Mouse (Mus musculus) limb, embryonic 12.5 days (tissue): Measurements from ENCODE around the gene Tnrc6c. TPM values are rescaled to one million over a fixed set of nuclear protein-coding genes. Genes with fewer than 3 reads are reported as not detected.
A peak's percentile ranks its signal among the peaks of the same experiment; 100 is the strongest.

Experiments used
- ATAC-seq: fragments of 200-750 bp; cut with Nextera tagmentation; 2 replicates; pipeline ENCODE4 v1.8.0; 2017; ENCODE audit warnings: low read depth, moderate TSS enrichment; ENCODE audit not compliant: insufficient number of reproducible peaks, insufficient read depth, low FRiP score, low TSS enrichment
- H3K27ac ChIP-seq: fragments of 300-500 bp; sonication (generic); 2 replicates; pipeline ENCODE4 v1.5.1; 2016; ENCODE audit warnings: mild to moderate bottlenecking, moderate library complexity
- H3K27me3 ChIP-seq: fragments of 300-500 bp; sonication (generic); 2 replicates; pipeline ENCODE4 v1.6.1; 2016; ENCODE audit warnings: mild to moderate bottlenecking, moderate library complexity
- H3K36me3 ChIP-seq: fragments of 300-500 bp; sonication (generic); 2 replicates; pipeline ENCODE4 v1.6.1; 2016; ENCODE audit warnings: mild to moderate bottlenecking, moderate library complexity
- H3K4me1 ChIP-seq: fragments of 300-500 bp; sonication (generic); replicated peaks from 2 replicates; pipeline ENCODE4 v1.6.1; 2016
- H3K4me2 ChIP-seq: fragments of 300-500 bp; sonication (generic); 2 replicates; pipeline ENCODE4 v1.6.1; 2016; ENCODE audit warnings: mild to moderate bottlenecking, moderate library complexity
- H3K4me3 ChIP-seq: fragments of 300-500 bp; sonication (generic); replicated peaks from 2 replicates; pipeline ENCODE4 v1.5.1; 2016; ENCODE audit warnings: mild to moderate bottlenecking
- H3K9ac ChIP-seq: fragments of 300-500 bp; sonication (generic); replicated peaks from 2 replicates; pipeline ENCODE4 v1.6.1; 2016; ENCODE audit warnings: mild to moderate bottlenecking, moderate library complexity
- H3K9me3 ChIP-seq: fragments of 300-500 bp; sonication (generic); 2 replicates; pipeline ENCODE4 v1.6.1; 2016; ENCODE audit warnings: mild to moderate bottlenecking, moderate library complexity
- WGBS: fragments of 180-500 bp; shearing (Covaris S2); methylation state at CpG from one replicate; pipeline ENCODE4 v1.1.7; 2016; 5-methylcytosine and 5-hydroxymethylcytosine counted together
- polyA plus RNA-seq: library from polyadenylated mRNA; unstranded; fragments of >200 nt; fragmentation: Nextera tagmentation; extraction: Ambion mirVana; gene quantifications from 2 replicates; pipeline ENCODE4 v1.2.1, GENCODE M21; 2016

Gene Tnrc6c
- polyA plus RNA-seq, 1 experiment from 2014 or later, result 22.6 TPM

- peak within 1 kb of the TSS; percentile 29; the same call in 1 of the 2 replicates for H3K27ac ChIP-seq
- H3K4me1 ChIP-seq, result peaks cover 23% of the 10 kb centered on the region
- no peaks in the 10 kb centered on the region for H3K9me3 ChIP-seq
- no peaks in the 10 kb centered on the region for H3K27me3 ChIP-seq
- H3K36me3 ChIP-seq, result peaks cover 30% of the 10 kb centered on the region
- peak; percentile 27; the same call in 1 of the 2 replicates for ATAC-seq
- peak within 1 kb of the TSS; percentile 99 for H3K4me2 ChIP-seq
- peak within 1 kb of the TSS; percentile 87 for H3K4me3 ChIP-seq
- under 1% methylated on average over 75 of the region's 75 CpGs for WGBS
- peak within 1 kb of the TSS; percentile 74 for H3K9ac ChIP-seq
Observed at GRCm38 (mm10) chr11:117809407-117810311, 155.6 kb downstream of the Tnrc6c start, which contains the start of the genes Gm20708 and Syngr2. Gm20708 (plus strand) TSS chr11:117809668. Syngr2 (plus strand) TSS chr11:117809668.

DNA sequence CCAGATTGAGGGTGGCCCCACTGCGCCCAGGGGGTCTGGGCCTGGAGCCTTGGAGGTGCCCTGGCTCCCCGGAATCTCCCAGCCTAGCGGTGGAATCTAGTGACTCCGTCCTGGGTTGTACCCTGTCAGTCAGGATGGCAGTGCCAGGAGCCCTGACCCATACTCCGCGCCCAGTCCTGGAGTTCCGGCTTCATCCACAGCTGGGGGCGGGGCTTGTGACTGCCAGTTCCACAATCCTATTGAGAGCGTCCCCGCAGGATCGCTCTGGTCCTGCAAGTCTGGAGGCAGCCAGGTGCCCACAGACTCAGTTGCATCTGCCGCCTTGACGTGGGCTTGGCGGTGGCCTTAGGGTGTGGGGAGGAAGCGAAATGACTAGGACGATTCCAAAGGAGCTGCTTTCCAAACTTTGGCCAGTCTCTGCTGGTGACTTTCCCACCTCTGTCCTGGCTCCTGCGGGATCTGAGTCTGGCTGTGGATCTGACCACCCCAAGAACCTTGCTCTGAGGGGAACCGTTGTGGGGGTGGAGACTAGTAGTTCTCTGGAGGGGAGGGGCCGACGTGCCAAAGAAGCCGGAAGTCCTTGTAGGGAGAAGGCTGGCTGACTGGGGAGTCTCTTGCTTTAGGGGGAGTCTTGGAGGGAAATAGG lies 156.4 kb downstream of the Tnrc6c start:
- peaks cover 23% of the 10 kb centered on the region for H3K4me1 ChIP-seq
- H3K9ac ChIP-seq, result peak overlapping the region; percentile 74; the same call in 1 of the 2 replicates
- WGBS, result 1% methylated on average over 21 of the region's 21 CpGs
- peak; percentile 71 for ATAC-seq
- peak overlapping the region; percentile 99 for H3K4me2 ChIP-seq
- H3K27me3 ChIP-seq, result no peaks in the 10 kb centered on the region
- H3K9me3 ChIP-seq, result no peaks in the 10 kb centered on the region
- peak overlapping the region; percentile 87 for H3K4me3 ChIP-seq
- H3K27ac ChIP-seq, result peak overlapping the region; percentile 29; the same call in 1 of the 2 replicates
- H3K36me3 ChIP-seq, result peaks cover 38% of the 10 kb centered on the region

Other genes starting within 250 kb of the Tnrc6c start
- gene Gm11733, start 169.9 kb upstream of the Tnrc6c start, polyA plus RNA-seq, result not detected in 2 replicates
- gene Tmc8, start 127.8 kb downstream of the Tnrc6c start, polyA plus RNA-seq, result 0.53 and 1.2 TPM in 2 replicates
- 20.3 and 22.4 TPM in 2 replicates for gene Tmc6, start 127.9 kb downstream of the Tnrc6c start, polyA plus RNA-seq
- gene 6030468B19Rik, start 143.4 kb downstream of the Tnrc6c start, polyA plus RNA-seq, result 0.26 and 0.33 TPM in 2 replicates
- 0.36 and 0.58 TPM in 2 replicates for gene Gm20708, start 155.4 kb downstream of the Tnrc6c start, polyA plus RNA-seq
- gene Syngr2, start 155.4 kb downstream of the Tnrc6c start, polyA plus RNA-seq, result 27.6 and 28.8 TPM in 2 replicates
- gene Afmid, start 171.6 kb downstream of the Tnrc6c start, polyA plus RNA-seq, result 3.5 and 4.2 TPM in 2 replicates
- 136 and 143 TPM in 2 replicates for gene Tk1, start 171.8 kb downstream of the Tnrc6c start, polyA plus RNA-seq
- gene Birc5, start 195.0 kb downstream of the Tnrc6c start, polyA plus RNA-seq, result 346 and 369 TPM in 2 replicates
- gene Tmem235, start 206.5 kb downstream of the Tnrc6c start, polyA plus RNA-seq, result not detected in 2 replicates
- gene Tha1, start 219.2 kb downstream of the Tnrc6c start, polyA plus RNA-seq, result 1.9 and 2.3 TPM in 2 replicates